Mouse (Mus musculus) kidney, embryonic 15.5 days (tissue): Measurements from ENCODE around the gene Ptrh1. TPM values are rescaled to one million over a fixed set of nuclear protein-coding genes. Genes with fewer than 3 reads are reported as not detected.

Source experiments
- ATAC-seq: fragments of 200-750 bp; cut with Nextera tagmentation; replicated peaks from 2 replicates; pipeline ENCODE4 v1.8.0; 2017; ENCODE audit warnings: moderate TSS enrichment; ENCODE audit not compliant: low FRiP score
- H3K27ac ChIP-seq: fragments of 300-500 bp; sonication (generic); 2 replicates; pipeline ENCODE4 v1.5.1; 2015; ENCODE audit warnings: mild to moderate bottlenecking, inconsistent platforms
- H3K27me3 ChIP-seq: fragments of 300-500 bp; sonication (generic); 2 replicates; pipeline ENCODE4 v1.6.1; 2015; ENCODE audit warnings: inconsistent platforms
- H3K36me3 ChIP-seq: fragments of 300-500 bp; sonication (generic); 2 replicates; pipeline ENCODE4 v1.6.1; 2015; ENCODE audit warnings: inconsistent platforms
- H3K4me1 ChIP-seq: fragments of 300-500 bp; sonication (generic); 2 replicates; pipeline ENCODE4 v1.6.1; 2015; ENCODE audit warnings: inconsistent platforms
- H3K4me2 ChIP-seq: fragments of 300-500 bp; sonication (generic); 2 replicates; pipeline ENCODE4 v1.6.1; 2015; ENCODE audit warnings: moderate library complexity, mild to moderate bottlenecking, inconsistent platforms
- H3K4me3 ChIP-seq: fragments of 300-500 bp; sonication (generic); replicated peaks from 2 replicates; pipeline ENCODE4 v1.5.1; 2015; ENCODE audit warnings: mild to moderate bottlenecking, inconsistent platforms
- H3K9ac ChIP-seq: fragments of 300-500 bp; sonication (generic); 2 replicates; pipeline ENCODE4 v1.6.1; 2015; ENCODE audit warnings: mild to moderate bottlenecking, inconsistent platforms
- H3K9me3 ChIP-seq: fragments of 300-500 bp; sonication (generic); replicated peaks from 2 replicates; pipeline ENCODE4 v1.6.1; 2016; ENCODE audit warnings: inconsistent platforms
- WGBS: fragments of 180-500 bp; shearing (Covaris S2); methylation state at CpG from one replicate; pipeline ENCODE4 v1.1.7; 2015; ENCODE audit warnings: mixed read lengths; 5-methylcytosine and 5-hydroxymethylcytosine counted together
- polyA plus RNA-seq: library from polyadenylated mRNA; unstranded; fragments of >200 nt; fragmentation: Nextera tagmentation; extraction: Ambion mirVana; gene quantifications from 2 replicates; pipeline ENCODE4 v1.2.1, GENCODE M21; 2015

The Ptrh1 gene
- polyA plus RNA-seq, 1 experiment from 2014 or later: 5.1 TPM

GRCm38 (mm10) chr2:32779131-32779530 lies 3.5 kb downstream of the Ptrh1 start:
- no peaks in the 10 kb centered on the region for H3K9me3 ChIP-seq
- 24% methylated on average over 8 of the region's 8 CpGs for WGBS
- no peaks in the 10 kb centered on the region for H3K36me3 ChIP-seq
- H3K27ac ChIP-seq: no peak overlapping the region
- H3K4me2 ChIP-seq: no peak overlapping the region
- H3K4me3 ChIP-seq: no peak overlapping the region
- H3K9ac ChIP-seq: no peak overlapping the region
- ATAC-seq: no peak
- peaks cover 14% of the 10 kb centered on the region for H3K4me1 ChIP-seq
- no peaks in the 10 kb centered on the region for H3K27me3 ChIP-seq

DNA sequence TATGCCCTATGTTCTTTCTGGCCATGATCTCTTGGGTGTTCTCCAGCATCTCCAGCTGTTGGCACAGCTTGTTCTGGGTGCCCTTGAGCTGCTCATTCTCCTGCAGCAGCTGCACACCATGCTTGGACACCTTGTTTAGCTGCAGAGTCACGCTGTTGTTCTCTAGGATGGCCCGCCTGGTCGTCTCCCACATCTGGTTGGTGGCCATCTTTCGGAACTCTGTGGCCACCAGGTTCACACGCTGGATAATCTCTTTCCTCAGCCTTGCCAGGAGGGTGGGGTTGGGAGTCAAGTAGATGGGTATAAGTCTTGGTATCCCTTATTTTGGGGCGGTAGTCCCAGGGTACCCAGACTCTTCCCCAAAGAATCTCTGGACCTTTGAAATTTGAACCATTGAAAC lies 4.1 kb downstream of the Ptrh1 start:
- Histone ChIP-seq H3K4me1 (peaks cover 15% of the 10 kb centered on the region), H3K36me3 (no peaks in the 10 kb centered on the region), H3K4me3 (no peak overlapping the region), H3K9me3 (no peaks in the 10 kb centered on the region), H3K9ac (no peak overlapping the region), H3K27ac (no peak overlapping the region), H3K4me2 (no peak overlapping the region), H3K27me3 (no peaks in the 10 kb centered on the region)
- WGBS: 95% methylated on average over 6 of the region's 6 CpGs
- ATAC-seq: no peak

DNA sequence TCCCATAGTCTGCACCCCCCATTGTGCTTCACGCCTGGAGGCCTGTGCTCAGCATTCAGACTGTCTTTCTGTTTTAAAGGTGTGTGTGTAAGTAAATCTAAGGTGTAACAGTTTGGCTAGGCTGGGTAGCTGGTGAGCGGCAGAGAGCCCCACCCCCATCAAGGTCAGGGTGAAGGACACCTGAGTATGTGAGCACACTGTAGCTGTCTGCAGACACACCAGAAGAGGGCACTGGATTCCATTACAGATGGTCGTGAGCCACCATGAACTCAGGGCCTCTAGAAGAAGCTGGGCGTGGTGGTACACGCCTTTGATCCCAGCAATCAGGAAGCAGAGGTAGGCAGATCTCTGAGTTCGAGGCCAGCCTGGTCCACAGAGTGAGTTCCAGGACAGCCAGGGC lies 6.1 kb downstream of the Ptrh1 start:
- no peak overlapping the region for H3K9ac ChIP-seq
- H3K27me3 ChIP-seq: no peaks in the 10 kb centered on the region
- H3K36me3 ChIP-seq: no peaks in the 10 kb centered on the region
- H3K9me3 ChIP-seq: no peaks in the 10 kb centered on the region
- H3K4me3 ChIP-seq: no peak overlapping the region
- no peak overlapping the region for H3K4me2 ChIP-seq
- ATAC-seq: no peak
- 0 out of 2 replicates have a peak, but pooled peaks cover 4% of the 10 kb centered on the region for H3K4me1 ChIP-seq
- no peak overlapping the region for H3K27ac ChIP-seq
- 76% methylated on average over 6 of the region's 6 CpGs for WGBS

- H3K36me3 ChIP-seq: no peaks in the 10 kb centered on the region; the same call in 1 of the 2 replicates
- 71% methylated on average over 4 of the region's 4 CpGs for WGBS
These were observed 8.6 kb downstream of the Ptrh1 start, which contains the start of gene Cfap157 for GRCm38 (mm10) chr2:32784048-32784681. Gene Cfap157 (minus strand): TSS chr2:32784428.

DNA sequence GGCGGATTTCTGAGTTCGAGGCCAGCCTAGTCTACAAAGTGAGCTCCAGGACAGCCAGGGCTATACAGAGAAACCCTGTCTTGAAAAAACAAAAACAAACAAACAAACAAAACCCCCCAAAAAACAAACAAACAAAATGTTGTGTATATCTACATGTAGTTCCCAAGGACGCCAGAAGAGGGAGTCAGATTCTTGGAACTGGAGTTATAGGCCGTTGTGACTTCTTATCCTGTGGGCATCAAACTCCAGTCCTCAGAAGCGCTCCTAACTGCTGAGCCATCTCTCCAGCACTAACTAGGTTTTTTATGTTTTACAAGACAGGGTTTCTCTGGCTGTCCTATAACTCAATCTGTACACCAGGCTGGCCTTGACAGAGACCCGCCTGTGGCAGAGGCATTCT lies 11.6 kb downstream of the Ptrh1 start:
- H3K4me2 ChIP-seq: no peak overlapping the region
- 60% methylated on average over 6 of the region's 6 CpGs for WGBS
- ATAC-seq: no peak

More at GRCm38 (mm10) chr2:32784048-32784681, 8.6 kb downstream of the Ptrh1 start, which contains the start of gene Cfap157:
- H3K9ac ChIP-seq: no peak within 1 kb of the TSS
- 0 out of 2 replicates have a peak, but pooled peaks cover 4% of the 10 kb centered on the region for H3K4me1 ChIP-seq
- H3K27ac ChIP-seq: no peak within 1 kb of the TSS
- no peaks in the 10 kb centered on the region for H3K27me3 ChIP-seq
- H3K4me2 ChIP-seq: no peak within 1 kb of the TSS
- H3K9me3 ChIP-seq: no peaks in the 10 kb centered on the region
- ATAC-seq: no peak
- no peak within 1 kb of the TSS for H3K4me3 ChIP-seq

DNA sequence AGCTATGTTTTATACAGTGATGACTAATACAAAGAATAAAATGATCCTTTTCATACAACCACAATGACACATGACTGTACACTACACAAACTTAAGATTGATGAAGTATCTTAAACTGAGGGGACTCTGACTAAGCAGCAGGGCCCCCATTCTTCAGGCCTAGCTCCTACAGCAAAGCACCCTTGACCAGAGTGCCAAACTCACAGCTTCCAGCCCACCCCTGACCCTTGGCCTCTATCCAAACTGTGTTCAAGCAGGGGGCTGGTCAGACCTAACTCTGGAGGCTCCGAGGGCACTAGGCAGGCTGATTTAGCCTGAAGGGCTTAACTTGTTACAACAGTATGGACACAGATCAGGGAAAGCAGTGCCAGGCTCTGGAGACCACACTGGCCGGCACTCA lies 13.0 kb downstream of the Ptrh1 start:
- 60% methylated on average over 2 of the region's 2 CpGs for WGBS
- H3K9me3 ChIP-seq: no peaks in the 10 kb centered on the region

More for the DNA sequence above, 11.6 kb downstream of the Ptrh1 start:
- Histone ChIP-seq H3K4me3 (no peak overlapping the region), H3K27me3 (no peaks in the 10 kb centered on the region), H3K36me3 (no peaks in the 10 kb centered on the region; the same call in 1 of the 2 replicates), H3K9me3 (no peaks in the 10 kb centered on the region), H3K27ac (no peak overlapping the region), H3K9ac (no peak overlapping the region), H3K4me1 (0 out of 2 replicates have a peak, but pooled peaks cover 4% of the 10 kb centered on the region)

DNA sequence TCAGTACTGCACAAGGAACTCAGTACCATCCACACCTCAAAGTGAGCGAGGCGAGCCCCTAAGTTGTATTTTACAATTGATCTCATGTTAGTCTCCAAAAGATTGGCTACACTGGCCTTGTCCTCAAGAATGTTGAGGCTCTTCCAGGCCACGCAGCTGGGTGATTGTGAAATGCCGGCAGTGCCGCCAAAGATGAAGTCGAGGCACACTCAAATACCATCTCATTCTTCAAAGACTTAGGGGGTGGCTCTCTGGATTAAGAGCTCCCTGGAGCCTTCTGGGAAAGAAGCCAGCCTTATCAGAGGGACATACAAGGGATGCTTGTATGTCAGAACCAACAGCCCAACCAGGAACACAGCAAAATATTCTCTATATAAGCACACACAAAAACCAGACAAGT lies 15.7 kb downstream of the Ptrh1 start:
- H3K9ac ChIP-seq: no peak overlapping the region
- H3K4me3 ChIP-seq: no peak overlapping the region
- no peak overlapping the region for H3K27ac ChIP-seq
- WGBS: 81% methylated on average over 6 of the region's 6 CpGs
- no peak for ATAC-seq
- no peaks in the 10 kb centered on the region for H3K27me3 ChIP-seq
- H3K4me1 ChIP-seq: no peaks in the 10 kb centered on the region
- H3K4me2 ChIP-seq: no peak overlapping the region
- H3K9me3 ChIP-seq: no peaks in the 10 kb centered on the region
- H3K36me3 ChIP-seq: peaks cover 18% of the 10 kb centered on the region

More for the DNA sequence above, 13.0 kb downstream of the Ptrh1 start:
- no peaks in the 10 kb centered on the region; the same call in 1 of the 2 replicates for H3K36me3 ChIP-seq
- H3K9ac ChIP-seq: no peak overlapping the region
- no peak for ATAC-seq
- no peak overlapping the region for H3K27ac ChIP-seq
- H3K4me3 ChIP-seq: no peak overlapping the region
- no peaks in the 10 kb centered on the region for H3K27me3 ChIP-seq
- no peak overlapping the region for H3K4me2 ChIP-seq
- 0 out of 2 replicates have a peak, but pooled peaks cover 4% of the 10 kb centered on the region for H3K4me1 ChIP-seq

- Histone ChIP-seq H3K27me3 (no peaks in the 10 kb centered on the region), H3K4me3 (no peak overlapping the region), H3K27ac (no peak overlapping the region), H3K9ac (no peak overlapping the region), H3K4me2 (no peak overlapping the region), H3K9me3 (no peaks in the 10 kb centered on the region), H3K36me3 (peaks cover 43% of the 10 kb centered on the region), H3K4me1 (no peaks in the 10 kb centered on the region)
- no peak for ATAC-seq
- 86% methylated on average over 13 of the region's 13 CpGs for WGBS
These were observed 20.3 kb downstream of the Ptrh1 start for GRCm38 (mm10) chr2:32795748-32796418.

- WGBS: 55% methylated on average over 10 of the region's 10 CpGs
- no peak for ATAC-seq
- Histone ChIP-seq H3K4me1 (no peaks in the 10 kb centered on the region), H3K27me3 (no peaks in the 10 kb centered on the region), H3K4me2 (no peak overlapping the region), H3K27ac (no peak overlapping the region), H3K36me3 (peaks cover 60% of the 10 kb centered on the region), H3K9ac (no peak overlapping the region), H3K9me3 (no peaks in the 10 kb centered on the region), H3K4me3 (no peak overlapping the region)
These were observed 22.8 kb downstream of the Ptrh1 start for GRCm38 (mm10) chr2:32798251-32798962.

- 0 out of 2 replicates have a peak, but pooled peaks cover 7% of the 10 kb centered on the region for H3K4me1 ChIP-seq
- 0 out of 2 replicates have a peak, but pooled peaks have one; percentile 18 for ATAC-seq
- 86% methylated on average over 14 of the region's 14 CpGs for WGBS
These were observed 33.4 kb downstream of the Ptrh1 start for GRCm38 (mm10) chr2:32808816-32809566.

DNA sequence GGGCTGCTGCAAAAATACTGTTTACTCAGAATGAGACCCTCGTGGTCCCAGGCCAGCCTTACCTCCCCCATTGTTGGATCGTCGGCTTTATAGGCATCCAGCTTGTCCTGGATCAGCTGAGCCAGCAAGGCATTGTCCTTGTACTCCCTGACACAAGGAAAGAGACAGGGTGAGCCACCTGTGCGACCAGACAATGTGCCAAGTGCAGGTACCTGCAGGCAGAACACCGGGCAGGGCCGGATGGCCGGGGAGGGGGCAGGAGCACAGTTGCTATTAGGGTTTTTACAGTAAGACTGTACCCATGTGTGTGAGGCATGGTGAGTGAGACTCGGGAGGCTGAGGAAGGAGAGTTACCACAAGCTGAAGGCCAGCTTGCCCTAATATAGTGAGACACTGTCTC lies 36.4 kb downstream of the Ptrh1 start:
- no peak overlapping the region for H3K4me3 ChIP-seq
- H3K27ac ChIP-seq: no peak overlapping the region
- no peak overlapping the region for H3K4me2 ChIP-seq
- H3K4me1 ChIP-seq: peaks cover 7% of the 10 kb centered on the region; the same call in 1 of the 2 replicates
- no peak for ATAC-seq
- no peaks in the 10 kb centered on the region for H3K27me3 ChIP-seq
- no peak overlapping the region for H3K9ac ChIP-seq
- 79% methylated on average over 8 of the region's 8 CpGs for WGBS
- no peaks in the 10 kb centered on the region for H3K9me3 ChIP-seq
- H3K36me3 ChIP-seq: peaks cover 38% of the 10 kb centered on the region

More at GRCm38 (mm10) chr2:32808816-32809566, 33.4 kb downstream of the Ptrh1 start:
- Histone ChIP-seq H3K27ac (no peak overlapping the region), H3K9ac (no peak overlapping the region), H3K36me3 (peaks cover 39% of the 10 kb centered on the region), H3K4me3 (no peak overlapping the region), H3K4me2 (no peak overlapping the region), H3K9me3 (no peaks in the 10 kb centered on the region), H3K27me3 (no peaks in the 10 kb centered on the region)
